Mouse (Mus musculus) CH12.LX (cell line): ENCODE results near the gene Ei24. TPM values are rescaled to one million over a fixed set of nuclear protein-coding genes. Genes with fewer than 3 reads are reported as not detected.

ENCODE experiments used
- DNase-seq: peaks from one replicate; pipeline ENCODE4 v3.0.0-alpha.2; 2013; ENCODE audit errors: extremely low read depth
- H3K27ac ChIP-seq: 2 replicates; pipeline ENCODE4 v1.5.1; 2012; ENCODE audit warnings: low read depth, mild to moderate bottlenecking, control low read depth, moderate library complexity; ENCODE audit not compliant: insufficient read depth
- H3K27me3 ChIP-seq: replicated peaks from 2 replicates; pipeline ENCODE3; 2012; ENCODE audit warnings: inconsistent platforms
- H3K36me3 ChIP-seq, 2 experiments: replicated peaks in 1 of 2; 2 replicates each; pipeline versions ENCODE3 to v1.6.1; 2012; ENCODE audit warnings: inconsistent platforms in 1 of 2, low read length in 1 of 2, mild to moderate bottlenecking in 1 of 2, mixed read lengths in 1 of 2, moderate library complexity in 1 of 2; ENCODE audit not compliant: control insufficient read depth in 1 of 2, insufficient read depth in 1 of 2
- H3K4me1 ChIP-seq, 2 experiments: 2 replicates each; pipeline ENCODE4 v1.6.1; 2012; ENCODE audit warnings: inconsistent platforms in 1 of 2, moderate library complexity in 1 of 2; ENCODE audit not compliant: insufficient read depth in 2 of 2, control insufficient read depth in 1 of 2
- H3K4me2 ChIP-seq: 2 replicates; pipeline ENCODE4 v1.6.1; 2012; ENCODE audit warnings: low read depth, mild to moderate bottlenecking, control low read depth; ENCODE audit not compliant: poor library complexity, insufficient read depth, severe bottlenecking
- H3K4me3 ChIP-seq, 3 experiments: fragments of 150-350 bp in 1 of 3; sonication (generic) in 1 of 3; replicated peaks in 1 of 3; 2 replicates each; pipeline versions ENCODE3 to v1.5.1; 2011 to 2012; ENCODE audit warnings: low read depth in 2 of 3, low read length in 2 of 3, mild to moderate bottlenecking in 2 of 3, moderate library complexity in 2 of 3, control low read depth in 1 of 3, improper control_type of control experiment in 1 of 3, inconsistent platforms in 1 of 3, mixed read lengths in 1 of 3; ENCODE audit not compliant: poor library complexity in 1 of 3
- H3K79me2 ChIP-seq: replicated peaks from 2 replicates; pipeline ENCODE4 v1.6.1; 2012; ENCODE audit warnings: mild to moderate bottlenecking, moderate library complexity; ENCODE audit not compliant: control insufficient read depth, poor library complexity, insufficient read depth, severe bottlenecking; ENCODE audit errors: extremely low read depth
- H3K9ac ChIP-seq: 2 replicates; pipeline ENCODE4 v1.6.1; 2012; ENCODE audit warnings: low read depth, mild to moderate bottlenecking, control low read depth, moderate library complexity; ENCODE audit not compliant: insufficient read depth
- H3K9me3 ChIP-seq: replicated peaks from 2 replicates; pipeline ENCODE3; 2012; ENCODE audit warnings: low read length, inconsistent platforms, mixed read lengths
- BHLHE40 ChIP-seq: IDR thresholded peaks from 2 replicates; pipeline ENCODE4 v1.6.1; 2011; ENCODE audit warnings: mild to moderate bottlenecking, low read depth, low read length, improper control_type of control experiment
- E2F4 ChIP-seq: IDR thresholded peaks from 2 replicates; pipeline ENCODE4 v1.6.1; 2011; ENCODE audit warnings: low read depth, low read length, improper control_type of control experiment; ENCODE audit not compliant: insufficient replicate concordance
- ELF1 ChIP-seq: IDR thresholded peaks from 2 replicates; pipeline ENCODE4 v1.6.1; 2014; ENCODE audit warnings: low read depth, mild to moderate bottlenecking, inconsistent platforms, low read length, improper control_type of control experiment
- EP300 ChIP-seq: IDR thresholded peaks from 2 replicates; pipeline ENCODE4 v1.6.1; 2011; ENCODE audit warnings: low read length, improper control_type of control experiment
- ETS1 ChIP-seq: conservative IDR thresholded peaks from 2 replicates; pipeline ENCODE4 v1.6.1; 2012; ENCODE audit warnings: low read depth, mild to moderate bottlenecking, inconsistent platforms, low read length, improper control_type of control experiment, moderate library complexity
- GABPA ChIP-seq: IDR thresholded peaks from 2 replicates; pipeline ENCODE4 v1.6.1; 2012; ENCODE audit warnings: low read depth, low read length, improper control_type of control experiment, inconsistent platforms; ENCODE audit not compliant: insufficient replicate concordance
- HCFC1 ChIP-seq: IDR thresholded peaks from 2 replicates; pipeline ENCODE4 v1.6.1; 2012; ENCODE audit warnings: low read depth, mild to moderate bottlenecking, inconsistent platforms, low read length, improper control_type of control experiment
- IRF4 ChIP-seq: IDR thresholded peaks from 2 replicates; pipeline ENCODE4 v1.6.1; 2014; ENCODE audit warnings: low read depth, mild to moderate bottlenecking, inconsistent platforms, low read length, improper control_type of control experiment
- JUND ChIP-seq: conservative IDR thresholded peaks from 2 replicates; pipeline ENCODE4 v1.6.1; 2011; ENCODE audit warnings: low read depth, low read length, improper control_type of control experiment
- KAT2A ChIP-seq: IDR thresholded peaks from 2 replicates; pipeline ENCODE4 v1.6.1; 2012; ENCODE audit warnings: low read length, improper control_type of control experiment, inconsistent platforms; ENCODE audit not compliant: insufficient replicate concordance
- MAFK ChIP-seq: IDR thresholded peaks from 2 replicates; pipeline ENCODE4 v1.6.1; 2011; ENCODE audit warnings: low read length, improper control_type of control experiment; ENCODE audit not compliant: insufficient replicate concordance
- MYC ChIP-seq: IDR thresholded peaks from 2 replicates; pipeline ENCODE4 v1.6.1; 2011; ENCODE audit warnings: low read depth, mild to moderate bottlenecking, improper control_type of control experiment, low read length
- POLR2AphosphoS2 ChIP-seq: IDR thresholded peaks from 2 replicates; pipeline ENCODE4 v1.6.1; 2011; ENCODE audit warnings: low read depth, low read length, improper control_type of control experiment
- RAD21 ChIP-seq: IDR thresholded peaks from 2 replicates; pipeline ENCODE4 v1.6.1; 2011; ENCODE audit warnings: low read depth, mild to moderate bottlenecking, low read length, improper control_type of control experiment, moderate library complexity
- SMC3 ChIP-seq: IDR thresholded peaks from 2 replicates; pipeline ENCODE4 v1.6.1; 2011; ENCODE audit warnings: low read depth, low read length, improper control_type of control experiment
- USF2 ChIP-seq: conservative IDR thresholded peaks from 2 replicates; pipeline ENCODE4 v1.6.1; 2011; ENCODE audit warnings: low read depth, low read length, improper control_type of control experiment
- ZC3H11A ChIP-seq: IDR thresholded peaks from 2 replicates; pipeline ENCODE4 v1.6.1; 2012; ENCODE audit warnings: low read depth, mild to moderate bottlenecking, inconsistent platforms, low read length, improper control_type of control experiment
- dilution Hi-C: fragments of 300-500 bp; cut with MboI; formaldehyde crosslinking; loops from 2 replicates; pipeline ENCODE4 v1.14.3; 2020; ENCODE audit warnings: low sequenced_read_pairs; ENCODE audit not compliant: extremely low pct_unique_long_range_greater_than_20kb, extremely low pct_ligation_motif_present
- in situ Hi-C: fragments of 300-500 bp; cut with MboI; formaldehyde crosslinking; loops from 3 replicates; pipeline ENCODE4 v1.14.3; 2019; ENCODE audit warnings: low sequenced_read_pairs, low pct_ligation_motif_present, low pct_unique_long_range_greater_than_20kb, mixed read lengths
- polyA plus RNA-seq: library from polyadenylated mRNA; unstranded; fragments of >175 nt; gene quantifications from 2 replicates; pipeline ENCODE4 v1.2.1, GENCODE M21; 2012; ENCODE audit warnings: low read depth; ENCODE audit not compliant: insufficient read length
- total RNA-seq, 2 experiments: library from RNA; depleted of rRNA; stranded (reverse); fragments of 300-350 nt in 1 of 2; fragments of >200 nt in 1 of 2; gene quantifications; 2 replicates each; pipeline ENCODE4 v1.2.3; 2012 to 2014

The Ei24 gene
- total and polyA plus RNA-seq, 3 experiments: 37.7 to 64.3 (median 57.6) TPM

GRCm38 (mm10) chr9:36801961-36802360 lies 4.8 kb upstream of the Ei24 start:
- in situ Hi-C loops: no loop called here
- Histone ChIP-seq H3K4me2 (no peak overlapping the region), H3K36me3 (no peaks in the 10 kb centered on the region), H3K27ac (no peak overlapping the region), H3K79me2 (no peaks in the 10 kb centered on the region), H3K9me3 (no peaks in the 10 kb centered on the region), H3K27me3 (peaks cover 5% of the 10 kb centered on the region), H3K9ac (no peak overlapping the region), H3K4me1 (peaks cover 0 to 3% of the 10 kb centered on the region in 2 experiments; a peak in 2 of 4 replicates), H3K4me3 (no peak overlapping the region)
- DNase-seq: no peak
- dilution Hi-C loops: no loop called here
- TF ChIP-seq JUND (no peak), ETS1 (no peak), SMC3 (no peak), POLR2AphosphoS2 (no peak), E2F4 (no peak), EP300 (no peak), RAD21 (no peak), ELF1 (no peak)

DNA sequence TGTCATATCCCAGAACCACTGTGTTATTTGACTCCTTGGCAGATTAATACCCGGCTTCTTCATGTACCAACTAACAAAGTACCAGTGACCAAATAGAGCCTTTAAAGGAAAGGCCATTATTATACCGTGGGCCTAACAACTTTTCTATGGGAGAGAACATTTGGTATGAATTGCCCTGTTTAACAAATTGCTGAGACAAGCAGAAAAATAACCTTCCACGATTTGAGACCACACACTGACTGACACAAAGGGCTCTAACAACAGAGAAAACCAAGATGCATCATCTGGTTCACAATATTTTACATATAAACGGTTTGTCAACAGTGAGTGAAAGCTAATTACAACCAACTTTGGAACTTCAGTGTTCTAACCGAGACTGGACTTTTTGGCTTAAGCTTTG lies 969 bp downstream of the Ei24 start:
- Histone ChIP-seq H3K4me2 (peak overlapping the region; percentile 96), H3K36me3 (peaks cover 10 to 14% of the 10 kb centered on the region in 2 experiments), H3K9ac (peak overlapping the region; percentile 74), H3K4me1 (peaks cover 3 to 21% of the 10 kb centered on the region in 2 experiments; a peak in 3 of 4 replicates), H3K27ac (no peak overlapping the region), H3K27me3 (peaks cover 5% of the 10 kb centered on the region), H3K79me2 (peaks cover 22% of the 10 kb centered on the region), H3K9me3 (no peaks in the 10 kb centered on the region), H3K4me3 (peak overlapping the region; percentile 61 to 94 (median 78))
- DNase-seq: no peak
- dilution Hi-C loops: no loop called here
- TF ChIP-seq MAFK (peak; percentile 91), SMC3 (no peak)
- in situ Hi-C loops: no loop called here

- in situ Hi-C loops: no loop called here
- peak overlapping the region; percentile 74; the same call in 1 of the 2 replicates for H3K9ac ChIP-seq
- TF ChIP-seq BHLHE40: no peak
- no peak for TF ChIP-seq ELF1
- TF ChIP-seq HCFC1: no peak
- TF ChIP-seq ZC3H11A: no peak
- no peak for TF ChIP-seq POLR2AphosphoS2
- no peak for TF ChIP-seq GABPA
- TF ChIP-seq MYC: no peak
- no peak for TF ChIP-seq IRF4
- no peak for TF ChIP-seq KAT2A
- TF ChIP-seq USF2: no peak
- no peak for TF ChIP-seq MAFK
- no peak for TF ChIP-seq EP300
- DNase-seq: no peak
- no peak overlapping the region for H3K27ac ChIP-seq
- H3K9me3 ChIP-seq: no peaks in the 10 kb centered on the region
- H3K36me3 ChIP-seq: peaks cover 14 to 21% of the 10 kb centered on the region in 2 experiments
- H3K4me2 ChIP-seq: no peak overlapping the region
- peaks cover 5% of the 10 kb centered on the region for H3K27me3 ChIP-seq
- dilution Hi-C loops: no loop called here
- peaks cover 22% of the 10 kb centered on the region for H3K79me2 ChIP-seq
- H3K4me1 ChIP-seq: peaks cover 3 to 21% of the 10 kb centered on the region in 2 experiments; a peak in 3 of 4 replicates
- no peak overlapping the region for H3K4me3 ChIP-seq
Observed at GRCm38 (mm10) chr9:36795556-36795955, 1.6 kb downstream of the Ei24 start.
